Mouse (Mus musculus): ENCODE measurements around the gene Utp4. TPM values are rescaled to one million over a fixed set of nuclear protein-coding genes. Genes with fewer than 3 reads are reported as not detected.
"Not testable (repeated sequence)": the region's sequence is repeated elsewhere in the genome, so short reads cannot be mapped to it uniquely, and the experiment has no call there.

Utp4 gene
- polyA plus RNA-seq, 1 experiment = 23.9 TPM

GRCm38 (mm10) chr8:106905727-106906480 lies 12.5 kb downstream of the Utp4 start:
- no peak for DNase-seq (ENCODE audit: low read depth)

GRCm38 (mm10) chr8:106906635-106907034 lies 13.2 kb downstream of the Utp4 start:
- no peak for DNase-seq (ENCODE audit: low read depth)

GRCm38 (mm10) chr8:106907450-106907849 lies 14.0 kb downstream of the Utp4 start:
- DNase-seq (ENCODE audit: low read depth) = no peak

- no peak for DNase-seq (ENCODE audit: low read depth)
Measured at GRCm38 (mm10) chr8:106908291-106908690, 14.9 kb downstream of the Utp4 start.

GRCm38 (mm10) chr8:106913631-106914030 lies 20.2 kb downstream of the Utp4 start:
- DNase-seq (ENCODE audit: low read depth) = no peak

GRCm38 (mm10) chr8:106919721-106920394 lies 26.4 kb downstream of the Utp4 start:
- no peak for DNase-seq (ENCODE audit: low read depth)

GRCm38 (mm10) chr8:106920395-106920741 lies 26.9 kb downstream of the Utp4 start:
- no peak for DNase-seq (ENCODE audit: low read depth)

- DNase-seq (ENCODE audit: low read depth) = no peak
Measured at GRCm38 (mm10) chr8:106924057-106924456, 30.6 kb downstream of the Utp4 start.

- no peak for DNase-seq (ENCODE audit: low read depth)
Measured at GRCm38 (mm10) chr8:106924904-106925349, 31.5 kb downstream of the Utp4 start.

GRCm38 (mm10) chr8:106925446-106925845 lies 32.0 kb downstream of the Utp4 start:
- no peak for DNase-seq (ENCODE audit: low read depth)

GRCm38 (mm10) chr8:106927247-106927646 lies 33.8 kb downstream of the Utp4 start:
- DNase-seq (ENCODE audit: low read depth) = no peak

- DNase-seq (ENCODE audit: low read depth) = not testable (repeated sequence)
Measured at GRCm38 (mm10) chr8:106928182-106928581, 34.7 kb downstream of the Utp4 start.

GRCm38 (mm10) chr8:106929155-106929913 lies 35.9 kb downstream of the Utp4 start:
- DNase-seq (ENCODE audit: low read depth) = no peak

GRCm38 (mm10) chr8:106929921-106930320 lies 36.5 kb downstream of the Utp4 start:
- no peak for DNase-seq (ENCODE audit: low read depth)

GRCm38 (mm10) chr8:106932376-106933065 lies 39.1 kb downstream of the Utp4 start:
- no peak for DNase-seq (ENCODE audit: low read depth)

GRCm38 (mm10) chr8:106933506-106934143 lies 40.2 kb downstream of the Utp4 start:
- no peak for DNase-seq (ENCODE audit: low read depth)

- no peak for DNase-seq (ENCODE audit: low read depth)
Measured at GRCm38 (mm10) chr8:106934226-106934977, 41.0 kb downstream of the Utp4 start.

GRCm38 (mm10) chr8:106935324-106935869 lies 42.0 kb downstream of the Utp4 start, which contains the start of gene Sntb2:
Gene Sntb2 (plus strand): TSS chr8:106935750.
- DNase-seq (ENCODE audit: low read depth) = no peak

- no peak for DNase-seq (ENCODE audit: low read depth)
Measured at GRCm38 (mm10) chr8:106935899-106936477, 42.6 kb downstream of the Utp4 start.

All from gonadal fat pad, adult 2 months (tissue).